Mouse (Mus musculus) WW6 (cell line): ENCODE measurements at regions not wholly inside any gene's neighbourhood (a gene's known extent, or its start where the extent isn't known, plus 50 kb on each side); places are given as distances from the start of the nearest gene placed in this dataset.

ENCODE experiments used
- DNase-seq: peaks from one replicate; pipeline ENCODE4 v3.0.0-alpha.2; 2013; ENCODE audit warnings: low read depth, low spot score

DNA sequence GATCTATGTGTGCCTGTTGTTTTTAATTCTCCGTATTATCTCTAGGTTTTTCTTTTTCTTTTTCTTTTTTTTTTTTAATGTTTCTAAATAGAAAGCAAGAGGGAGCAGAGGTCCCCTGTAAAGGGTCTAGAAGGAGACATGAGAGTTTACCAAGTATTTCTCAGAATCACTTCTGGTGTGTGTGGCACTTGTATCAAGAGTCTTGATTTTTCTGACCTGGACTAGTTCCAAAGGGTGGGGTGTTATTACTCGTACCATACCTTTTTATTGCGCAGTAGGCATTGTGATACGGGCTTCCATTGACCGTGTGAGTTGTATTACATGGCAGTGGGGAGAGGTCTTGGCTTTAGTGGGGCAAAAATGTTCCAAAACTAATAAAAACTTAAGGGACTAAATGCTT, 63.2 kb upstream of the Bmp6 start:
- DNase-seq = no peak

DNA sequence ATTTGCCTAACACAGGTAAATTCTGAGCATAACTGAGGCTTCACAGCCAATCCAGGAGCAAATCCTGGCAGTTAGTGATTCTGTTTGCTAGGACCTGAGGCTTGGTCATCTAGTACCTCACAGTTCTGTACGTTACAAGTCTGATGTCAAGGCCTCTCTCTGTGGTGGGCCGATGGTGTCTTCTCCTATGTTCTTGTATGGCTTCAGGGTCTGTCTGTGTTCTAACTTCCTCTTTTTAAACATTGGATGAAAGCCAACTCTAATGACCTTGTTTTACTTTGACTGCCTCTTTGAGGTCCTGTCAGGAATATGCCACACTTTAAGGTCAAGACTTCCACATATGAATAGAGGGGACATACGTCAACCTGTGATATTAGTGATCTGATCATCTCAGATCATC, 56.9 kb upstream of the Bmp6 start:
- no peak for DNase-seq

DNA sequence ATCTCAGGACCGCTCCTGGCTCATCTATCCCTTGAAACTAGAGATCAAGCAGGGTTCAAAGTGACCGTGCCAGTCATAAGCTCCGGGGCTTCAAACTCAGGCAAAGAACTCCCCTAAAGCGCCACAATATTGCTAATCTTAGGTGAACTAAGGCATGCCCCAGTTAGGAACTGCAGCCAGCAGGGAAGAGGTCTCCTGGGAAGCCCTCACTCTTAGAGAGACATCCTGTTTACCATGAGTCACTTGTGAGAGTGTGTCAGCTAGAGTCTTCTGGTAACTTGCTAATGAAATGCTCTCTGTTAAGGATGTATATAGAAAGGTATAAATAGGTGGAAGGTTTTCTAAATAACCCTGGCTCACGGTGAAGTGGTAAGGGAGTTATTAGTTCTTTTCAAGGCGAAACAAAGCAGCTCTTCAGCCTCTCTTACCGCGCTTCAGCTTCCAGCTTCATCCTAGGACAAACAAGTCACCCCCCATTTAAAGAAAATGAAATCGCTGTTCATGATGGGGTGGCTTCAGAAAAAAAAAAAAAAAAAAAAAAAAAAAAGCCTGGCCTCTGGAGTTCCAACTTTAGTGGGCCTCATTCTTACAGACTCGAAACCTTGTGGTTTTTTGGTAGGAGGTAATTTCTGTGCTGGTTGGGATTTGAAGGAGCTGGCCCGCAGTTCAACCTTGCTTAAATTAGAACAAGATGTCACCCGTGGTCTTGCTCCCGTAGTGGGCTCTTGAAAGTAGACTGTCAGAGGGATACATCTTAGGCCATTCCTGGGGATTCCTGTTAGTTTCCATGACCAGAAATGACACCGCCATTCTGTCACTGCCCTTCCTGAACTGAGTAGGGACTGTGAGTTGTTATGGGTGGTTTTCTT, 56.1 kb upstream of the Bmp6 start:
- no peak for DNase-seq

DNA sequence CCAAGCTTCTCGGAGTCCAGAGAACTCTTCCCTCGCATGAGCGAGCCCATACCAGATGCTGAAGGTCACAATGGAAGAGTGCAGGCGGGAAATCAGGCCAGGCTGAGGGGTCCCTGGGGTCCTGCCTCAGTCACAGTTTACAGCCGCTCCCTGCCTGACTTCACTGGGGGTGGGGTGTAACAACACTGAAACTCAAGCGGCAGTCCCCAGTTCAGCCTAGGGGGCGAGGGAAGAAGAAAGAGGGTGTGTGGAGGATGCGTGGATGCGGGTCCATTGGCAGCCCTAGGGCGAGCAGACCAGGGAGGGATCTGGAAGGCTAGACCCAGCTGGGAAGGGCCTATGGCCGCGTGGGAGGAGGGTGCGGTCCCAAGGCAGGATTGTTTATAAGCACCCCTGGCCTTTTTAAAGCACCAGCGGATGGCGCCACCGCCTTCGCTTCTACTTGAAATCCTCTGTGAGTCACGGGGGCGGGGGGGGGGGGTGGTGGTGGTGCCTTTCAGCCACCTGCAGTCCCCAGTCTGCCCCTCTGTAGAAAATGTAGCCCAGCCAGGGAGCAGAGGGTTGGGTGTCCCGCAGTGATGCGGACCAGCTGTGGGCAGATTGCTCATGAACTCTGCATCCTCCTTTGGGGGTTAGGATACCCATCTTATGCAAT, 54.5 kb upstream of the Bmp6 start:
- peak; percentile 14 for DNase-seq

DNA sequence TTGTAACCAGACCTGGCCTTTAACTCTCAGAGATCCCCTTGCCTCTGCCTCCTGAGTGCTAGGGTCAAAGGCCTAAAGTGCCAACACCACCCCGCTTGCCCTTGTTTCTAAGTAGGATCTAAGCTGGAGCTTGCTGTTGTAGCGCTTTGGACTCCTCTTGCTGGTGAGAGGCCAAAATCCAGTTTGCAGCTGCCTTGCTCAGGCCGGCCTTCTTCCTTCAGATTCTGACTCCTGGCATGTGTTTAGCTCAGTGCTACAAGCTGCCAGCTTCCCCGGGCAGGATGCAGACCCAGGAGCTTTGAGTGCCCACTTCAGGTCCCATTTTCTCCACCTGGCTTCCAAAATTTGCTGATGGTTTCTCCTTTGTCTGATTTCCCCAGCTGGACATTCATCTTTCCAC, 53.4 kb upstream of the Bmp6 start:
- no peak for DNase-seq
